Mouse (Mus musculus) limb, embryonic 12.5 days (tissue): ENCODE results near the gene Fthl17b. TPM values are rescaled to one million over a fixed set of nuclear protein-coding genes. Genes with fewer than 3 reads are reported as not detected.

Experiments used
- polyA plus RNA-seq: library from polyadenylated mRNA; unstranded; fragments of >200 nt; fragmentation: Nextera tagmentation; extraction: Ambion mirVana; gene quantifications from 2 replicates; pipeline ENCODE4 v1.2.1, GENCODE M21; 2016

The Fthl17b gene
- polyA plus RNA-seq, 1 experiment from 2014 or later: not detected

Other genes starting within 250 kb of the Fthl17b start
- not detected in 2 replicates for gene Ssx9, start 214.5 kb downstream of the Fthl17b start, polyA plus RNA-seq
- gene Ssxb5, start 159.3 kb downstream of the Fthl17b start, polyA plus RNA-seq: not detected in 2 replicates
- not detected in 2 replicates for gene Gm6592, start 119.0 kb downstream of the Fthl17b start, polyA plus RNA-seq
- not detected in 2 replicates for gene Gm5751, start 88.7 kb downstream of the Fthl17b start, polyA plus RNA-seq
- 8.8 and 10.7 TPM in 2 replicates for gene B630019K06Rik, start 70.6 kb downstream of the Fthl17b start, polyA plus RNA-seq
- not detected in 2 replicates for gene Fthl17c, start 13.6 kb upstream of the Fthl17b start, polyA plus RNA-seq
- not detected in 2 replicates for gene Fthl17d, start 23.8 kb upstream of the Fthl17b start, polyA plus RNA-seq
- not detected in 2 replicates for gene Fthl17e, start 70.5 kb upstream of the Fthl17b start, polyA plus RNA-seq
- gene Fthl17f, start 100.0 kb upstream of the Fthl17b start, polyA plus RNA-seq: not detected in 2 replicates
- not detected in 2 replicates for gene 4930402K13Rik, start 141.6 kb upstream of the Fthl17b start, polyA plus RNA-seq
- gene Lancl3, start 236.9 kb upstream of the Fthl17b start, polyA plus RNA-seq: 0.45 and 0.69 TPM in 2 replicates